Mouse (Mus musculus): ENCODE measurements around the gene Tmem45a. TPM values are rescaled to one million over a fixed set of nuclear protein-coding genes. Genes with fewer than 3 reads are reported as not detected.

Tmem45a gene
- polyA plus RNA-seq, 1 experiment from 2014 or later = 33.7 TPM

- ATAC-seq (ENCODE audit: low FRiP score, low TSS enrichment) = no peak
- Histone ChIP-seq H3K4me1 (ENCODE audit: insufficient read depth, low read length) (no peaks in the 10 kb centered on the region), H3K4me3 (ENCODE audit: low read length) (no peak overlapping the region), H3K36me3 (ENCODE audit: insufficient read depth, low read length) (no peaks in the 10 kb centered on the region), H3K9me3 (ENCODE audit: low read length) (no peaks in the 10 kb centered on the region), H3K27me3 (ENCODE audit: insufficient read depth, low read length) (no peaks in the 10 kb centered on the region), H3K9ac (replicated peaks; ENCODE audit: low read length) (no peak overlapping the region), H3K4me2 (replicated peaks; ENCODE audit: low read depth, low read length) (no peak overlapping the region), H3K27ac (ENCODE audit: low read length) (no peak overlapping the region)
- 42% methylated on average over 2 of the region's 2 CpGs for WGBS
Observed at GRCm38 (mm10) chr16:56800469-56800868, 85.5 kb downstream of the Tmem45a start.

DNA sequence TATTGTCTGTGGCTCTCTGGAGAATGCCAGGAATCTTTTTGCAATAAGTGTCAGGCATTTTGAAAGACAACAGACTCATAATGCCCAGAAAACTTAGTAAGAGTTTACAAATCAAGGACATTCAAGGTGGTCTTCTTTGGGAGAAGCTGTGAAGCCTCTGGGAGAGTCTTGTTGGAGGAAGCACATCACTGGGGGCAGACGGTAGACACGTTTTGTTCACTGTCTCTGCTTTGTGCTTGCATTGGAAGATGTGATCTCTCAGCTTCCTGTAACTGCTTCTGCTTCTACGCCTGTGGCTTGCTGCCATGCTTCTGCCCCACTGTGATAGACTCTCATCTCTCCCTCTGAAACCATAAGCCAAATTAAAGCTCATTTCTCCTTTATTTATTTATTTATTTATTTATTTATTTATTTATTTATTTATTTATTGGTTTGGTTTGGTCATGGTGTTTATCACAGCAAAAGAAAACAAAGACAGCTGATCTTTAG lies 86.4 kb downstream of the Tmem45a start:
- no peak for ATAC-seq (ENCODE audit: low FRiP score, low TSS enrichment)
- H3K27me3 ChIP-seq (ENCODE audit: insufficient read depth, low read length) = no peaks in the 10 kb centered on the region
- WGBS = 86% methylated on average over 3 of the region's 3 CpGs
- no peak overlapping the region for H3K9ac ChIP-seq (replicated peaks; ENCODE audit: low read length)
- no peaks in the 10 kb centered on the region for H3K9me3 ChIP-seq (ENCODE audit: low read length)
- H3K4me1 ChIP-seq (ENCODE audit: insufficient read depth, low read length) = no peaks in the 10 kb centered on the region
- no peaks in the 10 kb centered on the region for H3K36me3 ChIP-seq (ENCODE audit: insufficient read depth, low read length)
- H3K4me2 ChIP-seq (replicated peaks; ENCODE audit: low read depth, low read length) = no peak overlapping the region
- no peak overlapping the region for H3K4me3 ChIP-seq (ENCODE audit: low read length)
- H3K27ac ChIP-seq (ENCODE audit: low read length) = no peak overlapping the region

GRCm38 (mm10) chr16:56798873-56799272 lies 87.1 kb downstream of the Tmem45a start:
- Histone ChIP-seq H3K27me3 (ENCODE audit: insufficient read depth, low read length) (no peaks in the 10 kb centered on the region), H3K36me3 (ENCODE audit: insufficient read depth, low read length) (no peaks in the 10 kb centered on the region), H3K4me3 (ENCODE audit: low read length) (no peak overlapping the region), H3K27ac (ENCODE audit: low read length) (no peak overlapping the region), H3K4me2 (replicated peaks; ENCODE audit: low read depth, low read length) (no peak overlapping the region), H3K4me1 (ENCODE audit: insufficient read depth, low read length) (no peaks in the 10 kb centered on the region), H3K9me3 (ENCODE audit: low read length) (no peaks in the 10 kb centered on the region), H3K9ac (replicated peaks; ENCODE audit: low read length) (no peak overlapping the region)
- no peak for ATAC-seq (ENCODE audit: low FRiP score, low TSS enrichment)
- WGBS = 73% methylated on average over 7 of the region's 7 CpGs

DNA sequence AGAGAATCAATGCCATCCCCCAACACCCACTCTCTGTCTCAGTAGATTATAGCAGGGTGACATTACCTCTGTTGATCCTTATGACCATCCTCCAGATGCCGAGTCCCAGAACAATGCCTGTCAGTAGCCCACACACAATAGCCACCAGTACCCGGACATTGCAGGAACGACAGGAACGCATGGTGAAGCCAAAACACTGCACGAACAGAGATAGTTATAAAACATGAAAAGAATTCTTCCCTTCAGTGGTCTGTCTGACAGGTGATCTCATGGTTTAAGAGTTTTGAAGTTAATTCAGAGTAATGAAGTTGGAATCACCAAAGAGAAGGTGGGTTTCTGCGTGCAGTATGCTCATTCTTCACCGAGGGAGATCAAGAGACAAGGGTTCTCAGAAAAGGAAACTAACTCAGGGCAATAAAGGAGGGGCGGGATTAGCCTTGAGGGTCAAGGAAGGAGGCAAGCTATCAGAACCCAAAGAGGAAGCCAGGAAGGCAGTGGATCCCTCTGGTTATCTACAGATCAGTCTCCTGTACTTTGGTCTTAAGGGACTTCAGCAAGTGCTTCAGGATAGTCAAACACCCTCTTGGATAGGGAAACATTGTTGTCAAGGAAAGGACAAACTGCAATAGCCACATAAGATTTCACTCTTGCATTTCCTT lies 90.4 kb downstream of the Tmem45a start, which contains the start of gene Adgrg7:
Gene Adgrg7 (minus strand): TSS at position 375 of the 659 bp plus-strand sequence.
- Histone ChIP-seq H3K27ac (ENCODE audit: low read length) (no peak within 1 kb of the TSS), H3K4me1 (ENCODE audit: insufficient read depth, low read length) (no peaks in the 10 kb centered on the region), H3K9me3 (ENCODE audit: low read length) (no peaks in the 10 kb centered on the region), H3K27me3 (ENCODE audit: insufficient read depth, low read length) (no peaks in the 10 kb centered on the region), H3K36me3 (ENCODE audit: insufficient read depth, low read length) (no peaks in the 10 kb centered on the region), H3K9ac (replicated peaks; ENCODE audit: low read length) (no peak within 1 kb of the TSS), H3K4me3 (ENCODE audit: low read length) (no peak within 1 kb of the TSS), H3K4me2 (replicated peaks; ENCODE audit: low read depth, low read length) (no peak within 1 kb of the TSS)
- 61% methylated on average over 8 of the region's 8 CpGs for WGBS
- ATAC-seq (ENCODE audit: low FRiP score, low TSS enrichment) = no peak

DNA sequence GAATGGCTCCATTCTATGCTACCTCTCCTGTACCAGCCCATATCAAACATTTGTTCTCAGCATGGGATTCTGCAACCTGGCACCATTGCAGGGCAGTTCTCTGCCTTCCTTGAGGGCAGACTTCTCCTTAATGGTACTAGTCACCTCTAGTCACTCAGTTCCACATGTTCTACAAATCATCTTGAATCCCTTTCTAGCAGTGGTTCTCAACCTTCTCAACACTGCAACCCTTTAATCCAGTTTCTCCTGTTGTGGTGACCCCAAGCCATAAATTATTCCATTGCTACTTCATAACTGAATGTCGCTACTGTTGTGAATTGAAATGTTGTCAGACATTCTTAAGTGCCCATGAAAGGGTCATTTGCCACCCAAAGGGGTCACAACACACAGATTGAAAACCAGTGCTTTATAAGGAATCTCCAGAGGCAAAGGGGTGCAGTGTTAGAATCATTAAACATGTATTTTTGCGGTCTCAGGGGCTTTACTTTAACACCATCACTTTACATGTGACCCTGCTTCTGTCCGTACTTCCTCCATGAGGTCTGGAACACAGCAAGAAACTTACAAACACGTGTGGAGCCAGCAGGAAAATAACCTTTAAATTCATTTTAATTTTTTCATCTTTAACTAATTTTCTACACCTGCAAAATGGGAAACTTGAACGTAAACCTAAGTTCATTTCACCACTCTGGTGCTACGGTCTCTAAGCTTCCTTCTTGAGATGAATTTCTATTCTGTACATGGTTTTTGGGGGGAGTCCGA lies 91.4 kb downstream of the Tmem45a start:
- Histone ChIP-seq H3K36me3 (ENCODE audit: insufficient read depth, low read length) (no peaks in the 10 kb centered on the region), H3K4me1 (ENCODE audit: insufficient read depth, low read length) (no peaks in the 10 kb centered on the region), H3K4me3 (ENCODE audit: low read length) (no peak overlapping the region), H3K27ac (ENCODE audit: low read length) (no peak overlapping the region), H3K4me2 (replicated peaks; ENCODE audit: low read depth, low read length) (no peak overlapping the region), H3K27me3 (ENCODE audit: insufficient read depth, low read length) (no peaks in the 10 kb centered on the region), H3K9ac (replicated peaks; ENCODE audit: low read length) (no peak overlapping the region), H3K9me3 (ENCODE audit: low read length) (no peaks in the 10 kb centered on the region)
- 87% methylated on average over 7 of the region's 7 CpGs for WGBS
- ATAC-seq (ENCODE audit: low FRiP score, low TSS enrichment) = no peak

DNA sequence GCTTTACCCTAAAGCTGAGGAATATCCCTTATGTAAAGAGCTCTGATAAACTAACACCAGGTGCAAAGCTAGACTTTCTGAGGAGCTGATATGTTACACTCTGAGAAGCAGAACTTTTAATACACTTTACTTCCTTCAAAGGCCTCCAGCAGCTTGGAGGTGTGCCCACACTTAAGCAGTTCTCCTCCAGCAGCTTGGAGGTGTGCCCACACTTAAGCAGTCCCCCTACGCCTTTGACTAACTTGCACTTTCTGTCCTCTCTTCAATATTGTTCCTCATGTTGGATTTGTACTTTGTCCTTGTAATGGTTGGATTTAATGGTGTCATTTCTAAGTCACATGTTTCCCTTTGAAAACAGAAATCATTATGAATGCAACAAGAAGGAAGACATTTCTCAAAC lies 92.2 kb downstream of the Tmem45a start:
- 85% methylated on average over 1 of the region's 1 CpGs for WGBS

GRCm38 (mm10) chr16:56785943-56786342 lies 100.0 kb downstream of the Tmem45a start:
- WGBS = 89% methylated on average over 2 of the region's 2 CpGs
- no peak overlapping the region for H3K27ac ChIP-seq (ENCODE audit: low read length)

More for the DNA sequence above, 92.2 kb downstream of the Tmem45a start:
- Histone ChIP-seq H3K4me3 (ENCODE audit: low read length) (no peak overlapping the region), H3K27ac (ENCODE audit: low read length) (no peak overlapping the region), H3K9me3 (ENCODE audit: low read length) (no peaks in the 10 kb centered on the region), H3K4me2 (replicated peaks; ENCODE audit: low read depth, low read length) (no peak overlapping the region), H3K9ac (replicated peaks; ENCODE audit: low read length) (no peak overlapping the region), H3K27me3 (ENCODE audit: insufficient read depth, low read length) (no peaks in the 10 kb centered on the region), H3K36me3 (ENCODE audit: insufficient read depth, low read length) (no peaks in the 10 kb centered on the region), H3K4me1 (ENCODE audit: insufficient read depth, low read length) (no peaks in the 10 kb centered on the region)
- no peak for ATAC-seq (ENCODE audit: low FRiP score, low TSS enrichment)

DNA sequence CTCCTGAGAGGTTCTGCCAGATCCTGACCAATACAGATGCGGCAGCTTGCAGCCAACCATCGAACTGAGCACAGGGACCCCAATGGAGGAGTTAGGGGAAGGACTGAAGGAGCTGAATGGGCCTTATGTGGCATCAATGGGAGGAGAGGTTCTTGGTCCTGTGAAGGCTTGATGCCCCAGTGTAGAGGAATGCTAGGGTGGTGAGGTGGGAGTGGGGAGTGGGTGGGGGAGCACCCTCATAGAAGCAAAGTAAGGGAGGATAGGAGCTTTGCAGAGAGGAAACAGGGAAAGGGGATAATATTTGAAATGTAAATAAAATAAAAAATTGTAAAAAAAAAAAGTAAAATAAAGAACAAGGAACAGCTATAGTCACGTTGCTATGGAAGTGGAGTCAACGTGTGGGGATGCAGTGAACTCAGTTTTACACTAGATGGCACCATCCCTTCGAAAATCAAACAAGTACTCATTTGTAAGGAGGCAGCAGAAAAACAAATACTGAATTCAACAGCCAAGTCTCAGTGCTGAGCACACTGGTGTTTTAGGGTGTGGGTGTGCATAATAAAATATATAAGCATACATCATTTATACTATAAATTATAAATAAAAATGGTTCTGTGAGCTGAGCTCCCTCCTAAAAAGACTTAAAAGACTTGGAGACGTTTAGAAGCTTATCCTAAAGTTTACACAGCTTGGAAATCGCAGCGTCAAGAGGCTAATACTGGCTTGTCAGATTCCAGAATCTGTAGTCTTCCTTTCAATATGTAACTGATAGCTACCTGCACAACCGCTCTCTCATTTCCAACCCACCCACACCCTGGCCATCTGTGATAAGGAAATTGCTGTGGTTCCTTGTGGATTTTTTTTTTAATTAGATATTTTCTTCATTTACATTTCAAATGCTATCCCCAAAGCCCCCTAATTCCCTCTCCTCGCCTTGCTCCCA lies 114.5 kb downstream of the Tmem45a start:
- Histone ChIP-seq H3K9ac (replicated peaks; ENCODE audit: low read length) (no peak overlapping the region), H3K27ac (ENCODE audit: low read length) (no peak overlapping the region), H3K4me3 (ENCODE audit: low read length) (no peak overlapping the region), H3K36me3 (ENCODE audit: insufficient read depth, low read length) (no peaks in the 10 kb centered on the region), H3K4me1 (ENCODE audit: insufficient read depth, low read length) (no peaks in the 10 kb centered on the region), H3K27me3 (ENCODE audit: insufficient read depth, low read length) (no peaks in the 10 kb centered on the region), H3K4me2 (replicated peaks; ENCODE audit: low read depth, low read length) (no peak overlapping the region), H3K9me3 (ENCODE audit: low read length) (no peaks in the 10 kb centered on the region)
- WGBS = 51% methylated on average over 10 of the region's 10 CpGs
- peak; percentile 35; the same call in 1 of the 2 replicates for ATAC-seq (ENCODE audit: low FRiP score, low TSS enrichment)

More at GRCm38 (mm10) chr16:56785943-56786342, 100.0 kb downstream of the Tmem45a start:
- Histone ChIP-seq H3K4me2 (replicated peaks; ENCODE audit: low read depth, low read length) (no peak overlapping the region), H3K4me3 (ENCODE audit: low read length) (no peak overlapping the region), H3K9ac (replicated peaks; ENCODE audit: low read length) (no peak overlapping the region), H3K9me3 (ENCODE audit: low read length) (no peaks in the 10 kb centered on the region), H3K4me1 (ENCODE audit: insufficient read depth, low read length) (no peaks in the 10 kb centered on the region), H3K36me3 (ENCODE audit: insufficient read depth, low read length) (no peaks in the 10 kb centered on the region), H3K27me3 (ENCODE audit: insufficient read depth, low read length) (no peaks in the 10 kb centered on the region)
- no peak for ATAC-seq (ENCODE audit: low FRiP score, low TSS enrichment)

Measured in kidney, embryonic 16.5 days (tissue).